Mouse (Mus musculus) ovary, postnatal 36 days (tissue): ENCODE measurements at regions not wholly inside any gene's neighbourhood (a gene's known extent, or its start where the extent isn't known, plus 50 kb on each side); places are given as distances from the start of the nearest gene placed in this dataset.
A peak's percentile ranks its signal among the peaks of the same experiment; 100 is the strongest.
"Not testable (repeated sequence)": the region's sequence is repeated elsewhere in the genome, so short reads cannot be mapped to it uniquely, and the experiment has no call there.

ENCODE experiments used
- DNase-seq: peaks from one replicate; pipeline ENCODE4 v3.0.0; 2022; ENCODE audit warnings: low spot score, mixed read lengths

- DNase-seq, result no peak
Observed at GRCm38 (mm10) chr17:59179018-59179417, 165.8 kb upstream of the Nudt12 start.

DNA sequence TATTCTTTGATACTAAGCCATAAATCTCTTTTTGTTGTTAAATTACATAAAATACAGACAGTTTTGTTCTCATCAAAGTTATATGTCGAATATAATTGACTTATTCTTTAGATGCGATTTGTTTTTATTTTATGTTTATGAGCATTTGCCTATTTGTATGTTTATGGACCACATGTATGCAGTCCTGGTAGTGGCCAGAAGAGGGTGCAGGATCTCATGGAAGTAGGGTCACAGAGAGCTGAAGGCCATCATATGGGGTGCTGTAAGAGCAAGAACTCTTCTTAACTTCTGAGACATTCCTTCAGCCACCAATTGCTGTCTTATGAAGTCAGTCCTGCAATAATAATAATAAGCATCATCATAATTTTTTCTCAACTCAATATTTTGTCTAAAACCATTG lies 143.2 kb upstream of the Nudt12 start:
- DNase-seq, result no peak

GRCm38 (mm10) chr17:59143760-59144157 lies 130.6 kb upstream of the Nudt12 start:
- DNase-seq, result no peak

- no peak for DNase-seq
Observed at GRCm38 (mm10) chr17:59142995-59143759, 130.0 kb upstream of the Nudt12 start.

DNA sequence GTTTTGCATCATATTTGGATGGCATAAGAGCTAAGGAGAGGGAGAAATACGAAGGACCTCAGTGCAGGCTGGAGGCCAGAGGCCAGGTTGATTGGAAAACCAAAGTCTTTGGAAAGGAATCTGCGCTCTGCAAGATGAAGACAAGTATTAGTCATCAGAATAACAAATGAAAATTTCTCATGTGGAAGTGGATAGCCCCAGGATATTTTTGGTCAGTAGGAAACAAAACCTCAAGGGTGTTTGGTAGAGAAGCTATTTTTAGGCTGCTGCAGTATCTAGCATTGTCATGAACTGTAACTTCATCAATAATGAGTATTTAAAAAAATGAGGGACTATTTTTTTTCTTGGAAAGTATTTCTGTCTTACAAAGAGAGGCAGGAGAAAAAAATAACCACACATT lies 125.6 kb upstream of the Nudt12 start:
- DNase-seq, result no peak

- DNase-seq, result peak; percentile 23
Observed at GRCm38 (mm10) chr17:59099376-59099775, 86.2 kb upstream of the Nudt12 start.

- not testable (repeated sequence) for DNase-seq
Observed at GRCm38 (mm10) chr17:59076846-59077245, 63.7 kb upstream of the Nudt12 start.

GRCm38 (mm10) chr17:59076361-59076760 lies 63.2 kb upstream of the Nudt12 start:
- DNase-seq, result not testable (repeated sequence)
